Mouse (Mus musculus): Measurements from ENCODE around the gene Stn1. TPM values are rescaled to one million over a fixed set of nuclear protein-coding genes. Genes with fewer than 3 reads are reported as not detected.
"Not testable (repeated sequence)": the region's sequence is repeated elsewhere in the genome, so short reads cannot be mapped to it uniquely, and the experiment has no call there.

Stn1 gene
- polyA plus RNA-seq, 1 experiment from 2014 or later: 61.0 TPM

DNA sequence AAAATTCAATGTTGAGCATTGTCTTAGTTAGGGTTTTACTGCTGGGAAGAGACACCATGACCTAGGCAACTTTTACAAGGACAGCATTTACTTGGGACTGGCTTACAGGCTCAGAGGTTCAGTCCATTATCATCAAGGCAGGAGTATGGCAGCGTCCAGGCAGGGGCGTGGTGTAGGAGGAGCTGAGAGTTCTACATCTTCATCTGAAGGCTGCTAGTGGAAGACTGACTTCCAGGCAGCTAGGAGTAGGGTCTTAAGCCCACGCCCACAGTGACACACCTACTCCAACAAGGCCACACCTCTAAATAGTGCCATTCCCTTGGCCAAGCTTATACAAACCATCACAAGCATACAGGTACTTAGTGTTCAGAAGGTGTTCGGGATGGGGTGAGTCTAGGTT lies 34.7 kb upstream of the Stn1 start:
- DNase-seq (ENCODE audit: low spot score); H3K4me3 ChIP-seq (ENCODE audit: low read depth, low read length); H3K9ac ChIP-seq (replicated peaks; ENCODE audit: low read length); H3K27ac ChIP-seq (replicated peaks; ENCODE audit: low read depth, low read length); H3K4me2 ChIP-seq (ENCODE audit: low read depth, low read length); ATAC-seq (replicated peaks; ENCODE audit: insufficient number of reproducible peaks, low FRiP score, low TSS enrichment, low read depth); H3K36me3 ChIP-seq (replicated peaks; ENCODE audit: control insufficient read depth, insufficient read depth, low read depth, low read length); H3K4me1 ChIP-seq (ENCODE audit: control insufficient read depth, insufficient read depth, low read length); H3K9me3 ChIP-seq (replicated peaks; ENCODE audit: control insufficient read depth, low read length); H3K27me3 ChIP-seq (ENCODE audit: control insufficient read depth, insufficient read depth, low read length): not testable (repeated sequence)
- 67% methylated on average over 4 of the region's 4 CpGs for WGBS

- Histone ChIP-seq H3K9ac (replicated peaks; ENCODE audit: low read length) (no peak overlapping the region), H3K27ac (replicated peaks; ENCODE audit: low read depth, low read length) (no peak overlapping the region), H3K4me3 (ENCODE audit: low read depth, low read length) (no peak overlapping the region), H3K9me3 (replicated peaks; ENCODE audit: control insufficient read depth, low read length) (no peaks in the 10 kb centered on the region), H3K4me2 (ENCODE audit: low read depth, low read length) (no peak overlapping the region), H3K27me3 (ENCODE audit: control insufficient read depth, insufficient read depth, low read length) (no peaks in the 10 kb centered on the region), H3K36me3 (replicated peaks; ENCODE audit: control insufficient read depth, insufficient read depth, low read depth, low read length) (no peaks in the 10 kb centered on the region), H3K4me1 (ENCODE audit: control insufficient read depth, insufficient read depth, low read length) (no peaks in the 10 kb centered on the region)
- 83% methylated on average over 5 of the region's 5 CpGs for WGBS
- no peak for DNase-seq (ENCODE audit: low spot score)
- ATAC-seq (replicated peaks; ENCODE audit: insufficient number of reproducible peaks, low FRiP score, low TSS enrichment, low read depth): no peak
Observed at GRCm38 (mm10) chr19:47570042-47570441, 32.7 kb upstream of the Stn1 start.

- Histone ChIP-seq H3K27ac (replicated peaks; ENCODE audit: low read depth, low read length) (no peak overlapping the region), H3K4me3 (ENCODE audit: low read depth, low read length) (no peak overlapping the region), H3K9ac (replicated peaks; ENCODE audit: low read length) (no peak overlapping the region), H3K4me1 (ENCODE audit: control insufficient read depth, insufficient read depth, low read length) (no peaks in the 10 kb centered on the region), H3K4me2 (ENCODE audit: low read depth, low read length) (no peak overlapping the region), H3K27me3 (ENCODE audit: control insufficient read depth, insufficient read depth, low read length) (no peaks in the 10 kb centered on the region), H3K9me3 (replicated peaks; ENCODE audit: control insufficient read depth, low read length) (no peaks in the 10 kb centered on the region), H3K36me3 (replicated peaks; ENCODE audit: control insufficient read depth, insufficient read depth, low read depth, low read length) (no peaks in the 10 kb centered on the region)
- ATAC-seq (replicated peaks; ENCODE audit: insufficient number of reproducible peaks, low FRiP score, low TSS enrichment, low read depth) (no peak), DNase-seq (ENCODE audit: low spot score) (no peak)
- WGBS: 85% methylated on average over 8 of the region's 8 CpGs
Observed at GRCm38 (mm10) chr19:47565994-47566393, 28.7 kb upstream of the Stn1 start.

DNA sequence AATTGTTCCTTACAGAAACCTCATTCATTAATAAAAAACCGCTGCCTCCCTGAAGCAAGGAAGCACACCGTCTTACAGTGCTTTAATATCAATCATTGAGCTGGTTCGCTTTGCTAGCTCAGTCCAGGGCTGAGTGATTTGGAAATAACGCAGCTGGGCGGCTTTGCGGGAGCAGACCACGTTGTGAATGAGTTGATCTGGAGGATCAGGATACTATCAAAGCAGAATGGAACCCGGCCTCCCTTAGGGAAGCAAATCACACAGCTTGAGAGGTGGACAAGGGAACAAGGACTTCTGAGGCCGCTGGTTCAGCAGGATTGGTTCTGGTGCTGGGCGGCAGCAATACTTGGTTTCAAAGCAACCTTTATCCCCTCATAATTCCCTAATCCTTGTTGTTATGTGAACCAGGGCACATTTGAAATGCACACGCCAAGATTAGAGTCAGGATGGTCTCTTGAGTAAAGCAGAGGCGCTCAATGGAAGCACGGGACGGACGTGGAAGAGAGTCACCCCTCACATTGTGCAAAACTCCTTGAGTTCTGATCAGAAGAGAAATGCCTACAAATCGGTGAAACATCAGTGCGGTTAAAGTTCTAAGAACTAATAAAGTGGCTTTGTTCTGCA lies 27.8 kb upstream of the Stn1 start:
- no peak for ATAC-seq (replicated peaks; ENCODE audit: insufficient number of reproducible peaks, low FRiP score, low TSS enrichment, low read depth)
- Histone ChIP-seq H3K27me3 (ENCODE audit: control insufficient read depth, insufficient read depth, low read length) (no peaks in the 10 kb centered on the region), H3K4me1 (ENCODE audit: control insufficient read depth, insufficient read depth, low read length) (no peaks in the 10 kb centered on the region), H3K4me3 (ENCODE audit: low read depth, low read length) (no peak overlapping the region), H3K4me2 (ENCODE audit: low read depth, low read length) (no peak overlapping the region), H3K9me3 (replicated peaks; ENCODE audit: control insufficient read depth, low read length) (no peaks in the 10 kb centered on the region), H3K9ac (replicated peaks; ENCODE audit: low read length) (no peak overlapping the region), H3K27ac (replicated peaks; ENCODE audit: low read depth, low read length) (no peak overlapping the region), H3K36me3 (replicated peaks; ENCODE audit: control insufficient read depth, insufficient read depth, low read depth, low read length) (no peaks in the 10 kb centered on the region)
- DNase-seq (ENCODE audit: low spot score): peak; percentile 19
- WGBS: 47% methylated on average over 17 of the region's 17 CpGs

DNA sequence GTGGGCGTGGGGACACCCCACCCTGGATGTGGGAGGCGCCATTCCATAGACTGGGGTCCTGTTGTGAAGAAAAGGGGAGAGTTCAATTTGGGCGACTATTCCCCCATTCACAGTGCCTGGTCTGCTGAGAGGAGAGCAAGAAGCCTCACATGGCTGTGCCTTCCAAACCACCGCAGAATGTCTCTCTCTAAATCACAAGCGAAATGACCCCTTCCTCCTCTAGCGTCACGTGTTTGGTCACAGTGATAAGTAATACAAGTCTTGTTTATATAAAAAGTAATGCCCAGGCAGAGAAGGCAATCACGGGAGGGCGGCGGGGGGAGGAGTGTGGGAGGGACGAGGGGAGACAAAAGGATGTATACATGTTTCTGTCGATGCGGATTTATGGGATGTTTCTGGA lies 26.4 kb upstream of the Stn1 start:
- H3K4me1 ChIP-seq (ENCODE audit: control insufficient read depth, insufficient read depth, low read length): no peaks in the 10 kb centered on the region
- WGBS: 82% methylated on average over 13 of the region's 13 CpGs
- no peak overlapping the region for H3K4me3 ChIP-seq (ENCODE audit: low read depth, low read length)
- no peak overlapping the region for H3K4me2 ChIP-seq (ENCODE audit: low read depth, low read length)
- no peaks in the 10 kb centered on the region for H3K36me3 ChIP-seq (replicated peaks; ENCODE audit: control insufficient read depth, insufficient read depth, low read depth, low read length)
- no peak for ATAC-seq (replicated peaks; ENCODE audit: insufficient number of reproducible peaks, low FRiP score, low TSS enrichment, low read depth)
- H3K27ac ChIP-seq (replicated peaks; ENCODE audit: low read depth, low read length): no peak overlapping the region
- no peaks in the 10 kb centered on the region for H3K27me3 ChIP-seq (ENCODE audit: control insufficient read depth, insufficient read depth, low read length)
- H3K9ac ChIP-seq (replicated peaks; ENCODE audit: low read length): no peak overlapping the region
- no peak for DNase-seq (ENCODE audit: low spot score)
- H3K9me3 ChIP-seq (replicated peaks; ENCODE audit: control insufficient read depth, low read length): no peaks in the 10 kb centered on the region

- DNase-seq (ENCODE audit: low spot score) (peak; percentile 27), ATAC-seq (replicated peaks; ENCODE audit: insufficient number of reproducible peaks, low FRiP score, low TSS enrichment, low read depth) (no peak)
- Histone ChIP-seq H3K4me2 (ENCODE audit: low read depth, low read length) (no peak overlapping the region), H3K9me3 (replicated peaks; ENCODE audit: control insufficient read depth, low read length) (no peaks in the 10 kb centered on the region), H3K27me3 (ENCODE audit: control insufficient read depth, insufficient read depth, low read length) (no peaks in the 10 kb centered on the region), H3K27ac (replicated peaks; ENCODE audit: low read depth, low read length) (no peak overlapping the region), H3K4me3 (ENCODE audit: low read depth, low read length) (no peak overlapping the region), H3K4me1 (ENCODE audit: control insufficient read depth, insufficient read depth, low read length) (no peaks in the 10 kb centered on the region), H3K36me3 (replicated peaks; ENCODE audit: control insufficient read depth, insufficient read depth, low read depth, low read length) (no peaks in the 10 kb centered on the region), H3K9ac (replicated peaks; ENCODE audit: low read length) (no peak overlapping the region)
- 38% methylated on average over 5 of the region's 5 CpGs for WGBS
Observed at GRCm38 (mm10) chr19:47561996-47562441, 24.7 kb upstream of the Stn1 start.

DNA sequence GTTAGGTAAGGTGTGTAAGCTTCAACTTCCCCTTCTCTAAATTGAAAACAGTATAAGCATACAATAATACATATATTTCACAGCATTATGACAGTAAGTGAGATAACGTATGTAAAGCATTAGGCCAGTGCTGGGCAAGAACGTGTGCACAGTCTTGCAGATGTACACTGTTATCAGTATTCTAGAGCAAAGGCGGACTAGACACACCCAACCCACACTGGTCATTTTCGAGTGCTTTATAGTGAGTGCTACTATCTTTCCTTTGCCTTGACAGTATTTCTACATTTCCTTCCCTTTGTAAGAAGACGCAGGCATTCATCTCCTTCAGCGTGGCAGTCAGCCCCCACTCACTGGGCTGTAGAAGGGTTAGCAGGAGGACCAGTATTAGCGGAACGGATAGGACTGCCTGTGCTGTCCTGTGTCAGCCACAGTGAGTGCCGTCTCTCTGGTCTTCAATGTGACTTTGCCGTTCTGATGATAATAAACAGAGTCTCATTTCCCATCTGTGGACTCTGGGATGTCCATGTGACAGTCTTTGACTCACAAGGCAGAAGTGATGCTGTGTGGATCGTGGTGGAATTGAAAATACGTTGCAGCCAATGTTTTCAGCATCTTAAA lies 23.3 kb upstream of the Stn1 start:
- Histone ChIP-seq H3K4me1 (ENCODE audit: control insufficient read depth, insufficient read depth, low read length) (no peaks in the 10 kb centered on the region), H3K4me2 (ENCODE audit: low read depth, low read length) (no peak overlapping the region), H3K4me3 (ENCODE audit: low read depth, low read length) (no peak overlapping the region), H3K9me3 (replicated peaks; ENCODE audit: control insufficient read depth, low read length) (no peaks in the 10 kb centered on the region), H3K9ac (replicated peaks; ENCODE audit: low read length) (no peak overlapping the region), H3K36me3 (replicated peaks; ENCODE audit: control insufficient read depth, insufficient read depth, low read depth, low read length) (no peaks in the 10 kb centered on the region), H3K27me3 (ENCODE audit: control insufficient read depth, insufficient read depth, low read length) (no peaks in the 10 kb centered on the region), H3K27ac (replicated peaks; ENCODE audit: low read depth, low read length) (no peak overlapping the region)
- no peak for DNase-seq (ENCODE audit: low spot score)
- ATAC-seq (replicated peaks; ENCODE audit: insufficient number of reproducible peaks, low FRiP score, low TSS enrichment, low read depth): no peak
- WGBS: 84% methylated on average over 12 of the region's 12 CpGs

DNA sequence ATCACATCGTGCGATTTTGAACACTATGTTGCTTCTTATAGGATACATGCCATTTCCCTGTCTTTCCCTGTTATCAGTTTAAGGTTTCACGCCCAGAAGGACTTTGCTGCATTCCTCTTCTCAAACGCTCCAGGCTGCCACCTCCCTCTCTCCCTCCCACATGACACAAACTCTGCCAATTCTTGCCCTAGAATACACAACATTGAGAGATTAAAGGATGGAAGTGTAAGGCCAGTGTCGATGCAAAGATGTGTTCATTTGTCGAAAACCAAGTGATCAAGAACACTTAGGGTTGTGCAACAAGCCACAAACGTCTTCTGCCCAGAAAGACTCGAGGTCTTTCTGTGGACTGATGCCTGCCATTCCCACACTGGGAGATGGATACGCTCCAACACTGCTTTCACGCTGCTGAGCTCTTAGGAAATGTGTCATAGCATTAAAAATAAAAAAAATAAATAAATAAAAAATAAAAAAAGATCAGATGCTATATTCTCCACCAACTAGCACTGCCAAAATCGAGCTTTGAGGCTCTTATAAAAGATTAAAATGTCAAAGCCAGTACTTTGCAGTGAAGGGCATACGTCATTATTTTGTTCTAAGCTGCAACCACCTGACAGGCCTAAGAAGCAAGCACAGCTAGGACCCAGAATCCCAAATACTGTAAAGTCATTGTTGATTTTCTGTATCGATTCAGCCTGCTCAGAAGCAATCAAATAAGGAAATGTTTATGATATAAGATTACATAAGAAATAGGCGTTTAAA lies 22.6 kb upstream of the Stn1 start:
- no peak overlapping the region for H3K27ac ChIP-seq (replicated peaks; ENCODE audit: low read depth, low read length)
- no peaks in the 10 kb centered on the region for H3K27me3 ChIP-seq (ENCODE audit: control insufficient read depth, insufficient read depth, low read length)
- no peaks in the 10 kb centered on the region for H3K9me3 ChIP-seq (replicated peaks; ENCODE audit: control insufficient read depth, low read length)
- H3K4me3 ChIP-seq (ENCODE audit: low read depth, low read length): no peak overlapping the region
- H3K9ac ChIP-seq (replicated peaks; ENCODE audit: low read length): no peak overlapping the region
- H3K4me1 ChIP-seq (ENCODE audit: control insufficient read depth, insufficient read depth, low read length): no peaks in the 10 kb centered on the region
- H3K36me3 ChIP-seq (replicated peaks; ENCODE audit: control insufficient read depth, insufficient read depth, low read depth, low read length): no peaks in the 10 kb centered on the region
- no peak overlapping the region for H3K4me2 ChIP-seq (ENCODE audit: low read depth, low read length)
- ATAC-seq (replicated peaks; ENCODE audit: insufficient number of reproducible peaks, low FRiP score, low TSS enrichment, low read depth): no peak
- WGBS: 70% methylated on average over 14 of the region's 14 CpGs
- no peak for DNase-seq (ENCODE audit: low spot score)
